In the genomic region with DNA sequence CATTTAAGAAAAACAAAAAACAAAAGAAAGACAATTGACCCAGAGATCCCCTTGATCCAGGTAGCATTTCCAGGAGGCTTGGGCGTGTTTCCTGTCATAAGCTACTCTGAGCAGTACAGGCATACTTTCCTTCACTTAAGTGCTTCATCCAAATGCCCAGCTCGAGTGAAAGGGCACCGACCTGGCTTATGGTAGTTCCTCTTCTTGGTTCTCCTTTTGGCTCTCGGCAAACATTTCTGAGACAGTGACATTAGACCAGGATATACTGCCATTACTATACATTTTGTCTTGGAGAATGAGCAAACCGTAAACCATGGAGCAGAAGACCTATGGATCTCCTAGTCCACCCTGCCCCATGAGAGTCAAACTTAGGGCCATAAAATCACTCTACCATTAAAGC, we compare ENCODE assay signal across 14 mouse cellular contexts. TPM values are rescaled to one million over a fixed set of nuclear protein-coding genes. Genes with fewer than 3 reads are reported as not detected.
DNase-seq lines count a peak whose midpoint lies in the region; ATAC-seq lines count a peak whose summit lies in the region.
"Had no signal": no experiment of that assay in that cellular context is flagged by ENCODE, and none has a peak within 500 bp of the region (broad histone marks: within the 10 kb centered on the region; RNA-seq: fewer than 3 reads in every experiment).

No protein-coding gene starts in this region.

- no peak overlapping the region for H3K9ac ChIP-seq in forebrain, embryonic 12.5 days
- H3K9ac ChIP-seq in forebrain, embryonic 11.5 days (ENCODE audit: low read length) = no peak overlapping the region
- no peak overlapping the region for H3K9ac ChIP-seq in midbrain, embryonic 14.5 days (replicated peaks; ENCODE audit: low read length)
- H3K9ac ChIP-seq in midbrain, embryonic 11.5 days (ENCODE audit: low read length) = no peak overlapping the region
- H3K9ac ChIP-seq in liver, embryonic 15.5 days = no peak overlapping the region

- H3K4me1 ChIP-seq in forebrain, embryonic 12.5 days = peaks cover 33% of the 10 kb centered on the region
- H3K4me1 ChIP-seq in forebrain, embryonic 11.5 days (replicated peaks; ENCODE audit: control insufficient read depth, insufficient read depth, low read length) = no peaks in the 10 kb centered on the region
- H3K4me1 ChIP-seq in midbrain, embryonic 14.5 days (ENCODE audit: control insufficient read depth, insufficient read depth, low read length) = peaks cover 41% of the 10 kb centered on the region
- peaks cover 9% of the 10 kb centered on the region for H3K4me1 ChIP-seq in midbrain, embryonic 11.5 days (ENCODE audit: control insufficient read depth, insufficient read depth, low read length)
- peaks cover 68% of the 10 kb centered on the region for H3K4me1 ChIP-seq in liver, embryonic 15.5 days (replicated peaks)

- H3K27ac ChIP-seq in forebrain, embryonic 12.5 days = no peak overlapping the region
- H3K27ac ChIP-seq in forebrain, embryonic 11.5 days (ENCODE audit: low read depth, low read length) = no peak overlapping the region
- H3K27ac ChIP-seq in midbrain, embryonic 14.5 days (replicated peaks; ENCODE audit: low read depth, low read length) = no peak overlapping the region
- H3K27ac ChIP-seq in midbrain, embryonic 11.5 days (ENCODE audit: low read depth, low read length) = no peak overlapping the region
- H3K27ac ChIP-seq in liver, embryonic 15.5 days (replicated peaks) = no peak overlapping the region
- H3K27ac ChIP-seq: left cerebral cortex, adult 2 months had no signal

- no peak for ATAC-seq in forebrain, embryonic 12.5 days (ENCODE audit: low FRiP score)
- ATAC-seq in forebrain, embryonic 11.5 days (replicated peaks; ENCODE audit: low FRiP score) = no peak
- no peak for ATAC-seq in midbrain, embryonic 14.5 days (ENCODE audit: low FRiP score, low TSS enrichment)
- ATAC-seq in midbrain, embryonic 11.5 days (ENCODE audit: low FRiP score) = no peak
- no peak for ATAC-seq in liver, embryonic 15.5 days (ENCODE audit: insufficient read depth)

- H3K4me2 ChIP-seq in forebrain, embryonic 12.5 days = peak overlapping the region; percentile 84; the same call in 1 of the 2 replicates
- H3K4me2 ChIP-seq in forebrain, embryonic 11.5 days (ENCODE audit: low read depth, low read length, severe bottlenecking) = no peak overlapping the region
- H3K4me2 ChIP-seq in midbrain, embryonic 14.5 days (ENCODE audit: low read length) = peak overlapping the region; percentile 86
- H3K4me2 ChIP-seq in midbrain, embryonic 11.5 days = no peak overlapping the region
- peak overlapping the region; percentile 100; the same call in 1 of the 2 replicates for H3K4me2 ChIP-seq in liver, embryonic 15.5 days

- H3K9me3 ChIP-seq in forebrain, embryonic 12.5 days = no peaks in the 10 kb centered on the region
- no peaks in the 10 kb centered on the region for H3K9me3 ChIP-seq in forebrain, embryonic 11.5 days (ENCODE audit: control insufficient read depth, low read length)
- no peaks in the 10 kb centered on the region for H3K9me3 ChIP-seq in midbrain, embryonic 14.5 days (ENCODE audit: control insufficient read depth, low read length)
- H3K9me3 ChIP-seq in midbrain, embryonic 11.5 days (ENCODE audit: control insufficient read depth, low read length) = no peaks in the 10 kb centered on the region
- H3K9me3 ChIP-seq in liver, embryonic 15.5 days (replicated peaks) = no peaks in the 10 kb centered on the region

- 90% methylated on average over 5 of the region's 5 CpGs for WGBS in forebrain, embryonic 12.5 days
- WGBS in forebrain, embryonic 11.5 days = 94% methylated on average over 5 of the region's 5 CpGs
- 95% methylated on average over 5 of the region's 5 CpGs for WGBS in midbrain, embryonic 14.5 days
- 93% methylated on average over 5 of the region's 5 CpGs for WGBS in midbrain, embryonic 11.5 days
- 50% methylated on average over 5 of the region's 5 CpGs for WGBS in liver, embryonic 15.5 days (ENCODE audit: insufficient replicate concordance)

- DNase-seq in forebrain, embryonic 11.5 days (ENCODE audit: low spot score) = no peak
- DNase-seq in midbrain, embryonic 14.5 days = no peak
- no peak for DNase-seq in midbrain, embryonic 11.5 days (ENCODE audit: low spot score, missing footprints)
- DNase-seq in kidney, adult 11 months = no peak
- no peak for DNase-seq in yolk sac, embryonic 10.5 days (ENCODE audit: low spot score)
- no peak for DNase-seq in thymus, adult 18-20 months
- DNase-seq: adrenal gland, adult 8-10 months; heart, postnatal 14 days; kidney, postnatal 10 days; lung, postnatal 10 days; thymus, adult 2 months had no signal

- H3K36me3 ChIP-seq in forebrain, embryonic 12.5 days (replicated peaks) = no peaks in the 10 kb centered on the region
- no peaks in the 10 kb centered on the region for H3K36me3 ChIP-seq in forebrain, embryonic 11.5 days (ENCODE audit: control insufficient read depth, insufficient read depth, low read length)
- H3K36me3 ChIP-seq in midbrain, embryonic 14.5 days (ENCODE audit: control insufficient read depth, insufficient read depth, low read length) = no peaks in the 10 kb centered on the region
- H3K36me3 ChIP-seq in midbrain, embryonic 11.5 days (ENCODE audit: control insufficient read depth, insufficient read depth, low read length) = no peaks in the 10 kb centered on the region
- no peaks in the 10 kb centered on the region for H3K36me3 ChIP-seq in liver, embryonic 15.5 days (replicated peaks)

- H3K27me3 ChIP-seq in forebrain, embryonic 12.5 days = no peaks in the 10 kb centered on the region
- no peaks in the 10 kb centered on the region for H3K27me3 ChIP-seq in forebrain, embryonic 11.5 days (ENCODE audit: control insufficient read depth, insufficient read depth, low read length)
- H3K27me3 ChIP-seq in midbrain, embryonic 14.5 days (ENCODE audit: control insufficient read depth, insufficient read depth, low read length) = no peaks in the 10 kb centered on the region
- H3K27me3 ChIP-seq in midbrain, embryonic 11.5 days (ENCODE audit: control insufficient read depth, insufficient read depth, low read length) = no peaks in the 10 kb centered on the region
- no peaks in the 10 kb centered on the region for H3K27me3 ChIP-seq in liver, embryonic 15.5 days

- no peak overlapping the region for H3K4me3 ChIP-seq in forebrain, embryonic 12.5 days (replicated peaks)
- H3K4me3 ChIP-seq in forebrain, embryonic 11.5 days (ENCODE audit: low read depth, low read length) = no peak overlapping the region
- H3K4me3 ChIP-seq in midbrain, embryonic 14.5 days (replicated peaks; ENCODE audit: low read depth, low read length) = no peak overlapping the region; the same call in 1 of the 2 replicates
- no peak overlapping the region for H3K4me3 ChIP-seq in midbrain, embryonic 11.5 days (ENCODE audit: low read depth, low read length)
- peak overlapping the region; percentile 82; the same call in 1 of the 2 replicates for H3K4me3 ChIP-seq in liver, embryonic 15.5 days (replicated peaks)
- H3K4me3 ChIP-seq: left cerebral cortex, adult 2 months had no signal

RNA-seq across cellular contexts. Expression of a gene that starts 2.8 kb away (rescaled TPM):
- 24.7 and 29.1 TPM in 2 replicates for polyA plus RNA-seq in forebrain, embryonic 12.5 days (2016; fragmentation: Nextera tagmentation; extraction: Ambion mirVana)
- 27.3 and 28.3 TPM in 2 replicates for polyA plus RNA-seq in forebrain, embryonic 11.5 days (2014; fragmentation: Nextera tagmentation; extraction: Ambion mirVana)
- 37.6 and 55.6 TPM in 2 replicates for polyA plus RNA-seq in midbrain, embryonic 14.5 days (2014; fragmentation: Nextera tagmentation; extraction: Ambion mirVana)
- 20.2 and 21.0 TPM in 2 replicates for polyA plus RNA-seq in midbrain, embryonic 11.5 days (2014; fragmentation: Nextera tagmentation; extraction: Ambion mirVana)
- polyA plus RNA-seq in liver, embryonic 15.5 days (2015; fragmentation: Nextera tagmentation; extraction: Ambion mirVana) = 9.6 and 12.0 TPM in 2 replicates

Comparison
In these comparisons a context has a peak if more than half of its experiments do, and no peak if none do; other contexts are left out.
1. H3K4me2 ChIP-seq: peak in forebrain, embryonic 12.5 days (single experiment), midbrain, embryonic 14.5 days (single experiment) and liver, embryonic 15.5 days (single experiment); none in forebrain, embryonic 11.5 days (single experiment) and midbrain, embryonic 11.5 days (single experiment).